Mouse (Mus musculus): Measurements from ENCODE around the gene Bhmt.

GRCm38 (mm10) chr13:93628861-93629260, 8.9 kb downstream of the Bhmt start:
- TF ChIP-seq CTCF (IDR thresholded peaks at IDR 0.05; ENCODE audit: extremely low read depth, insufficient read length, insufficient replicate concordance, low read depth, low read length): no peak
- TF ChIP-seq POLR2A (IDR thresholded peaks at IDR 0.05; ENCODE audit: low read depth, low read length): no peak

Data from small intestine, adult 2 months (tissue).